Mouse (Mus musculus): ENCODE results near the gene Slc20a1. TPM values are rescaled to one million over a fixed set of nuclear protein-coding genes. Genes with fewer than 3 reads are reported as not detected.

Gene Slc20a1
- total RNA-seq (2015), result 18.7 and 22.8 TPM in 2 replicates
- 52.4 and 70.8 TPM in 2 replicates for total RNA-seq (2017)

- peak; percentile 93 for ATAC-seq (ENCODE audit: poor library complexity, severe bottlenecking)
Observed at GRCm38 (mm10) chr2:129198436-129199327, at the start of gene Slc20a1. Slc20a1 (plus strand) TSS chr2:129198764.

- no peak for ATAC-seq (ENCODE audit: poor library complexity, severe bottlenecking)
Observed at GRCm38 (mm10) chr2:129148836-129149235, 49.7 kb upstream of the Slc20a1 start.

GRCm38 (mm10) chr2:129150386-129150785, 48.2 kb upstream of the Slc20a1 start:
- no peak for ATAC-seq (ENCODE audit: poor library complexity, severe bottlenecking)

DNA sequence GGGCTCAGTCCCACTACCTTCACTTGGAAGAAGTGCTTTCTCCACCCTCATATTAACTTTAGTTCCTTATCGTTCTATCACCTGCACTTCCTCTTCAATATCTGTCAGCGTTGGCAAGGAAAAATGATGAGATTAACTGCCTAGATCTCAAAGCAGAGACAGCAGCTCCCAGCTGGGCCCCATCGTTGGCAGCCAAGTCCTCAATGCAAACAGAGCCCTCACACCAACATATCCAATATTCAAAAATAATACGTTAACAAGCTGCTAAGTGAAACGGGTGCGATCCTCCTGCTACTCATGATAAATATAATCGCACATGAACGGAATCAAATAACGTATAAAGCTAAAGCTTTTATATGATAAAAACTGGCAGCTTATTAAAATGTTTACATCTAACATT, 47.5 kb upstream of the Slc20a1 start:
- ATAC-seq (ENCODE audit: poor library complexity, severe bottlenecking), result no peak

DNA sequence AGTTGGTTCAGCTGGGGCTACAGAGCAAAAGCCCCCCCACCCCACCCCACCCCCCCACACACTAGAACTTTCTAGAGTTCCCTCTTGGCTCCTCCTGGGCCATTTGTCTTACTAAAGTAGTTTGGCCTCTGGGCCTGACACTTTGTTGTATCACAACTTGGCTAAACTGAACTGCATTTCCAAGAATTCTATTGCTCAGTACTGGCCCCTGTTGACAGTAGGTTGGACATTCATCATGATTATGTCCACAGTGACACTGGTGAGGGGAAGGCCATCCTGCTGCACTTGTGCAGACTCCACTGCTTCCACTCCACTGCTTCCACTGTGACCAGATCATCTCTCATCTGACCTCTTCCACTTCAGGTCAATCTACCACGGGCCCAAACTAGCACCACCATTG, 45.8 kb upstream of the Slc20a1 start:
- ATAC-seq (ENCODE audit: poor library complexity, severe bottlenecking), result no peak

- ATAC-seq (ENCODE audit: poor library complexity, severe bottlenecking), result no peak
Observed at GRCm38 (mm10) chr2:129164815-129165214, 33.7 kb upstream of the Slc20a1 start.

DNA sequence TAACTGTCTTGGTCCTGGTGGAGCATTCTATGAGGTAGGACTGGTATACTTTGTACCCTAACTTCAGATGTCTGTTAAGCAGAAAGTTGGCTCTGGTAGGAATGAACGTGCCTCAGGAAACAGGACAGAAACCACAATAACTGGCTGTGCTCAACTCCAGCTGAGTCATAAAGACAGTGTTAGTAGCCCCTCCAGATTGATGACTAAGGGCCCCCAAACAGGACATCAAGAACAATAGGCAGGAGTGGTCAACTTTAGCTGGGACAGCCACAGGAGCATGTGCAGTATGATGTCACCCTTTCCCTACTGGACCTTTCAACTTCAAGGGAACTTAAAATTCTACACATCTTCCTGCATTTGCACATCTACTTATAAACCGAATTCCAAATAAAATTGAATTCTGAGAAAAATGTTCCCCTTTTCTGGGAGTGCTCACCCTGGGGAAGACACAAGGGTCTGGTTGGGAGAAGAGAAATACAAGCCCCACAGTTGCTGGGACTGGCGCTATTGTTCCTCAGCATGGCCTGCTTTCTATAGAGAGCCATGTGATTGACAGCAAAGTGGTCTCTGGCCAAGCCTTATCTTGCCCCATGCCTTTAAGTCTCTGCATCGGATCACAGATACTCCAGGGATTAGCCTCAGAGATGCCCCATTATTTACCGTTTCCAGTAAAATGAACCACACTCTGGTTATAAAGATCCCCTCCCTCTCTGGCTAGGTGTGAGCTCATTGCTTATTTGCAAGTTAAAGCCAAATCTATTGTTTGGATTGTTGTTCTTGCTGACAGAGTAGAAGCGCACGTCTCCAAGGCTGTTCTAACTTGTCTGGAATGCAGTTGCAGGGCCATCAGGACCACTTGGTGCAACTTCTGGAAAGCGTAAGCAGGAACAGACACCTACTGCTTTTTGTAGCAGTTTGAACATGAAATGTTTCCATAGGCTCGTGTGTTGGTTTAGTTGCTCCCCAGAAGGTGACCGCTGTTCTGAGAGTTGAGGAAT, 31.8 kb upstream of the Slc20a1 start:
- ATAC-seq (ENCODE audit: poor library complexity, severe bottlenecking), result no peak

DNA sequence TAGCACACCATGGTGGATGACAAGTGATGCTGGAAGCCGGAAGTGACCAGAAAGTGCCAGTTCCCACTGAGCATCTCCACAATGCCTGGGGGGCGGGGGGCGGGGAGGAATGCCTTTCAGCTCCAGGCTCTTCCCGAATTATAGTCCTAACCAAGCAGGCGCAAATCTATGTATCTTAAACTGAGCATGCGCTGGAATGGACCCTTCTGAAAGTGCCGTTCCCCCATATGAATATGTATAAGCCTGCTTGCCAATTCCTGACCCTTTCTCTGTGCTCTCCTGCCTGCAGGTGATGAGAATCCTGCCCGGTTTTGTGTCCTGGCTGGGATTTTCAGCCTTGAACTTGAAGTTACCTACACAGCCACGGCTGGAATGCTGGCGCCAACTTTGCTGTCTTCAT, 25.2 kb upstream of the Slc20a1 start:
- ATAC-seq (ENCODE audit: poor library complexity, severe bottlenecking), result no peak

DNA sequence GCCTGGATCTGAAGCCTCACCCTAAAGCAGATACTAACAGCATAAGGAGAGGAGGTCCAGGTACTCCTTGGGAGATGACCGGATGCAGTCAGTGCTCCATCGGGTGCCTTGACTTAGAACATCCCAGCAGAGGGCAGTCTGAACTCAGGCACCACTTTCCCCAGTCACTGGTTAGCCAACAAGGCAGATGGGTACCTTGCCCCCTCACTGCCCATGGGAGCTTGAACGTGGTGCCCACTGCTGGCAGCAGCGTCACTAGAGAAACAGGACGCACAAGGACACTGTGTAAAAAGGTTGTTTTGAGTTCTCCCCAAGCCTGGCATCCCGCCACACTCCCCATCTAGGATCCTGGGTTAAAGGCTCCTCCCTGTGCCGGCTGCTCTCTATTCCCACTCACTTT, 24.1 kb upstream of the Slc20a1 start:
- peak; percentile 81 for ATAC-seq (ENCODE audit: poor library complexity, severe bottlenecking)

- peak; percentile 60 for ATAC-seq (ENCODE audit: poor library complexity, severe bottlenecking)
Observed at GRCm38 (mm10) chr2:129175636-129176035, 22.9 kb upstream of the Slc20a1 start.

- no peak for ATAC-seq (ENCODE audit: poor library complexity, severe bottlenecking)
Observed at GRCm38 (mm10) chr2:129176676-129177420, 21.7 kb upstream of the Slc20a1 start.

DNA sequence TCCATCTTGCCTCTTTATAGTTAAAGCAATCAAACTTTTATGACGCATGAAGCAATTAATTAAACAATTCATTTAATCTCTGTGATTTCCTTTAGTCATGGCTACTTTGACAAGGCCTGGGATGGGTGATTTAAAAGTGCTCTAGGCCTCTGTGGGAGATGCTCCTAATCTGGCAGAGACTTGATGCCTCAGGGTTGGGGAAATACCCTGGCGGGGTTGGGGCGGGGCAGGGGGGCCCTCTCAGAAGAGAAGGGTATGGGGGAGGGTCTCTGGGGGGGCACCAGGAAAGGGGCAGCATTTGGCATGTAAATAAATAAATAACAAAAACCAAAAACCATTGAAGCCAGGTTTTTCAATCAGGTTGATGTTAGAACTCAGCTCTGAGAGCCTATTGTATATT, 20.9 kb upstream of the Slc20a1 start:
- no peak for ATAC-seq (ENCODE audit: poor library complexity, severe bottlenecking)

- no peak for ATAC-seq (ENCODE audit: poor library complexity, severe bottlenecking)
Observed at GRCm38 (mm10) chr2:129178182-129178908, 20.2 kb upstream of the Slc20a1 start.

- peak; percentile 28; the same call in 1 of the 2 replicates for ATAC-seq (ENCODE audit: poor library complexity, severe bottlenecking)
Observed at GRCm38 (mm10) chr2:129179946-129180853, 18.4 kb upstream of the Slc20a1 start.

DNA sequence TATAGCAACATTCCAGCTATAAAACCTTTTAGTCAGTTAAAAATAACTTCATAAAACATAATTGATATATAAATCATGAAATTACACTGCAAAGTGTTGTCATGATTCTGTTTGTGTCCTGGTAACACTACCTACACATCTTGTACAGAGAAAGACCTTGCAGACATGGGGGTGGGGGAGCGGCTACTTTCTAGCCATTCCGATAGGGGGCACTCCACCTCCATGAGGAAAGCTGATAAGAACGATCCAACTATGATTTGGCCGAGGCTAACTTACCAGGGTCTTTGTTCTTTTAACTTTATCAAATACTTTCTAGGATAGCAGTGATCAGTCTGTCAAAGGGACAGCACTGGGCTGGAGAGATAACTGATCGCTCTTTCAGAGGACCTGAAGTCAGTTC, 17.1 kb upstream of the Slc20a1 start:
- ATAC-seq (ENCODE audit: poor library complexity, severe bottlenecking), result no peak

DNA sequence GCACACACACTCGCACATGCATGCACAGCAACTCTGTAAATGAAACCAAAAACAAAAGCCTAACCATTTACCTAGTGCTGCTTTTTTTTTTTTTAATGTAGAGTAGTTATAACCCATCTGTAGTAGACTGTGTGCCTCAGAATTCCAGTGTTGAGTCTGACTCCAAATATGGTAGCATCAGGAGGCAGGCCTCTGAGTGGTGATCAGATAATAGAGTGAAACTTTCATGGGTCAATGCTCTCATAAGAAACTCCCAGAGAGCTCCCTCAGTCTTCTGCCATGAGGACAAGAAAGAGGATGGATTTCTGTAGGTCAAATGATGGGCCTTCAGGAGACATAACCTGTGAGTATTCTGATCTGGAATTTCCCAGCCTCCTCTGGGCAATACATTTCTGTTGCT, 16.2 kb upstream of the Slc20a1 start:
- ATAC-seq (ENCODE audit: poor library complexity, severe bottlenecking), result no peak

- peak; percentile 67 for ATAC-seq (ENCODE audit: poor library complexity, severe bottlenecking)
Observed at GRCm38 (mm10) chr2:129183561-129184031, 15.0 kb upstream of the Slc20a1 start.

GRCm38 (mm10) chr2:129184853-129185252, 13.7 kb upstream of the Slc20a1 start:
- no peak for ATAC-seq (ENCODE audit: poor library complexity, severe bottlenecking)

Measured in megakaryocyte, adult 5-6 weeks (primary cell).